Mouse (Mus musculus): Measurements from ENCODE around the gene Btnl2. TPM values are rescaled to one million over a fixed set of nuclear protein-coding genes. Genes with fewer than 3 reads are reported as not detected.

The Btnl2 gene
- polyA plus RNA-seq, 1 experiment, result 0.21 TPM

- TF ChIP-seq POLR2A (IDR thresholded peaks at IDR 0.05; ENCODE audit: control insufficient read depth, low read depth, low read length) (no peak), CTCF (IDR thresholded peaks at IDR 0.05; ENCODE audit: control insufficient read depth, insufficient read depth, insufficient replicate concordance, low read depth, low read length) (no peak)
- H3K4me1 ChIP-seq (ENCODE audit: control insufficient read depth, insufficient read depth, low read length), result no peaks in the 10 kb centered on the region
- H3K36me3 ChIP-seq (ENCODE audit: control insufficient read depth, insufficient read depth, low read length), result no peaks in the 10 kb centered on the region
- H3K27ac ChIP-seq (ENCODE audit: control insufficient read depth, insufficient read depth, low read depth, low read length), result no peak overlapping the region
- no peak overlapping the region for H3K4me3 ChIP-seq (ENCODE audit: control insufficient read depth, low read depth, low read length)
- no peaks in the 10 kb centered on the region for H3K27me3 ChIP-seq (ENCODE audit: control insufficient read depth, insufficient read depth, low read length)
Measured at GRCm38 (mm10) chr17:34329807-34330206, 24.8 kb upstream of the Btnl2 start.

GRCm38 (mm10) chr17:34331200-34331599 lies 23.4 kb upstream of the Btnl2 start:
- H3K4me3 ChIP-seq (ENCODE audit: control insufficient read depth, low read depth, low read length), result no peak overlapping the region
- H3K4me1 ChIP-seq (ENCODE audit: control insufficient read depth, insufficient read depth, low read length), result no peaks in the 10 kb centered on the region
- H3K27ac ChIP-seq (ENCODE audit: control insufficient read depth, insufficient read depth, low read depth, low read length), result no peak overlapping the region
- TF ChIP-seq CTCF (IDR thresholded peaks at IDR 0.05; ENCODE audit: control insufficient read depth, insufficient read depth, insufficient replicate concordance, low read depth, low read length) (no peak), POLR2A (IDR thresholded peaks at IDR 0.05; ENCODE audit: control insufficient read depth, low read depth, low read length) (no peak)
- no peaks in the 10 kb centered on the region for H3K27me3 ChIP-seq (ENCODE audit: control insufficient read depth, insufficient read depth, low read length)
- H3K36me3 ChIP-seq (ENCODE audit: control insufficient read depth, insufficient read depth, low read length), result no peaks in the 10 kb centered on the region

GRCm38 (mm10) chr17:34340619-34341402 lies 13.8 kb upstream of the Btnl2 start:
- no peaks in the 10 kb centered on the region for H3K4me1 ChIP-seq (ENCODE audit: control insufficient read depth, insufficient read depth, low read length)
- H3K4me3 ChIP-seq (ENCODE audit: control insufficient read depth, low read depth, low read length), result no peak overlapping the region
- H3K27ac ChIP-seq (ENCODE audit: control insufficient read depth, insufficient read depth, low read depth, low read length), result no peak overlapping the region
- H3K27me3 ChIP-seq (ENCODE audit: control insufficient read depth, insufficient read depth, low read length), result no peaks in the 10 kb centered on the region
- TF ChIP-seq POLR2A (IDR thresholded peaks at IDR 0.05; ENCODE audit: control insufficient read depth, low read depth, low read length), result no peak
- TF ChIP-seq CTCF (IDR thresholded peaks at IDR 0.05; ENCODE audit: control insufficient read depth, insufficient read depth, insufficient replicate concordance, low read depth, low read length), result no peak
- H3K36me3 ChIP-seq (ENCODE audit: control insufficient read depth, insufficient read depth, low read length), result no peaks in the 10 kb centered on the region

- no peak overlapping the region for H3K4me3 ChIP-seq (ENCODE audit: control insufficient read depth, low read depth, low read length)
- TF ChIP-seq POLR2A (IDR thresholded peaks at IDR 0.05; ENCODE audit: control insufficient read depth, low read depth, low read length) (no peak), CTCF (IDR thresholded peaks at IDR 0.05; ENCODE audit: control insufficient read depth, insufficient read depth, insufficient replicate concordance, low read depth, low read length) (no peak)
- no peaks in the 10 kb centered on the region for H3K4me1 ChIP-seq (ENCODE audit: control insufficient read depth, insufficient read depth, low read length)
- no peak overlapping the region for H3K27ac ChIP-seq (ENCODE audit: control insufficient read depth, insufficient read depth, low read depth, low read length)
- H3K27me3 ChIP-seq (ENCODE audit: control insufficient read depth, insufficient read depth, low read length), result no peaks in the 10 kb centered on the region
- H3K36me3 ChIP-seq (ENCODE audit: control insufficient read depth, insufficient read depth, low read length), result no peaks in the 10 kb centered on the region
Measured at GRCm38 (mm10) chr17:34344882-34345281, 9.7 kb upstream of the Btnl2 start.

GRCm38 (mm10) chr17:34345486-34345885 lies 9.1 kb upstream of the Btnl2 start:
- Histone ChIP-seq H3K4me1 (ENCODE audit: control insufficient read depth, insufficient read depth, low read length) (no peaks in the 10 kb centered on the region), H3K27me3 (ENCODE audit: control insufficient read depth, insufficient read depth, low read length) (no peaks in the 10 kb centered on the region), H3K27ac (ENCODE audit: control insufficient read depth, insufficient read depth, low read depth, low read length) (no peak overlapping the region), H3K4me3 (ENCODE audit: control insufficient read depth, low read depth, low read length) (no peak overlapping the region), H3K36me3 (ENCODE audit: control insufficient read depth, insufficient read depth, low read length) (no peaks in the 10 kb centered on the region)
- TF ChIP-seq POLR2A (IDR thresholded peaks at IDR 0.05; ENCODE audit: control insufficient read depth, low read depth, low read length) (no peak), CTCF (IDR thresholded peaks at IDR 0.05; ENCODE audit: control insufficient read depth, insufficient read depth, insufficient replicate concordance, low read depth, low read length) (no peak)

- no peaks in the 10 kb centered on the region for H3K27me3 ChIP-seq (ENCODE audit: control insufficient read depth, insufficient read depth, low read length)
- H3K4me1 ChIP-seq (ENCODE audit: control insufficient read depth, insufficient read depth, low read length), result no peaks in the 10 kb centered on the region
- H3K4me3 ChIP-seq (ENCODE audit: control insufficient read depth, low read depth, low read length), result no peak overlapping the region
- no peaks in the 10 kb centered on the region for H3K36me3 ChIP-seq (ENCODE audit: control insufficient read depth, insufficient read depth, low read length)
- no peak overlapping the region for H3K27ac ChIP-seq (ENCODE audit: control insufficient read depth, insufficient read depth, low read depth, low read length)
- TF ChIP-seq POLR2A (IDR thresholded peaks at IDR 0.05; ENCODE audit: control insufficient read depth, low read depth, low read length), result no peak
- no peak for TF ChIP-seq CTCF (IDR thresholded peaks at IDR 0.05; ENCODE audit: control insufficient read depth, insufficient read depth, insufficient replicate concordance, low read depth, low read length)
Measured at GRCm38 (mm10) chr17:34346041-34346440, 8.6 kb upstream of the Btnl2 start.

- Histone ChIP-seq H3K27ac (ENCODE audit: control insufficient read depth, insufficient read depth, low read depth, low read length) (no peak overlapping the region), H3K4me1 (ENCODE audit: control insufficient read depth, insufficient read depth, low read length) (no peaks in the 10 kb centered on the region), H3K36me3 (ENCODE audit: control insufficient read depth, insufficient read depth, low read length) (no peaks in the 10 kb centered on the region), H3K4me3 (ENCODE audit: control insufficient read depth, low read depth, low read length) (no peak overlapping the region), H3K27me3 (ENCODE audit: control insufficient read depth, insufficient read depth, low read length) (no peaks in the 10 kb centered on the region)
- no peak for TF ChIP-seq CTCF (IDR thresholded peaks at IDR 0.05; ENCODE audit: control insufficient read depth, insufficient read depth, insufficient replicate concordance, low read depth, low read length)
- TF ChIP-seq POLR2A (IDR thresholded peaks at IDR 0.05; ENCODE audit: control insufficient read depth, low read depth, low read length), result no peak
Measured at GRCm38 (mm10) chr17:34347606-34348308, 6.9 kb upstream of the Btnl2 start.

Data from testis, adult 2 months (tissue).